Mouse (Mus musculus) 3134 (cell line): ENCODE results near the gene Rif1.

ENCODE experiments used
- DNase-seq: peaks from one replicate; pipeline ENCODE4 v3.0.0-alpha.2; 2011; ENCODE audit warnings: low spot score; ENCODE audit not compliant: insufficient read length; ENCODE audit errors: extremely low read depth

The Rif1 gene

GRCm38 (mm10) chr2:52072491-52073140, at the start of gene Rif1:
Gene Rif1, plus strand, starts transcription at chr2:52072832.
- peak; percentile 82 for DNase-seq

- no peak for DNase-seq
Measured at GRCm38 (mm10) chr2:52027061-52027460, 45.6 kb upstream of the Rif1 start.

GRCm38 (mm10) chr2:52029426-52029825, 43.2 kb upstream of the Rif1 start:
- no peak for DNase-seq

- DNase-seq, result peak; percentile 30
Measured at GRCm38 (mm10) chr2:52031491-52031890, 41.1 kb upstream of the Rif1 start.

GRCm38 (mm10) chr2:52034601-52035000, 38.0 kb upstream of the Rif1 start:
- no peak for DNase-seq

- DNase-seq, result no peak
Measured at GRCm38 (mm10) chr2:52035144-52035543, 37.5 kb upstream of the Rif1 start.

GRCm38 (mm10) chr2:52036929-52037595, 35.6 kb upstream of the Rif1 start:
- no peak for DNase-seq

GRCm38 (mm10) chr2:52037882-52038281, 34.8 kb upstream of the Rif1 start, which contains the start of gene Tnfaip6:
Gene Tnfaip6, plus strand, starts transcription at chr2:52038009.
- peak; percentile 52 for DNase-seq

- no peak for DNase-seq
Measured at GRCm38 (mm10) chr2:52038558-52038957, 34.1 kb upstream of the Rif1 start.

- DNase-seq, result no peak
Measured at GRCm38 (mm10) chr2:52039083-52039801, 33.4 kb upstream of the Rif1 start.

- no peak for DNase-seq
Measured at GRCm38 (mm10) chr2:52042132-52042531, 30.5 kb upstream of the Rif1 start.

GRCm38 (mm10) chr2:52042714-52043113, 29.9 kb upstream of the Rif1 start:
- DNase-seq, result no peak

- DNase-seq, result no peak
Measured at GRCm38 (mm10) chr2:52043485-52043884, 29.1 kb upstream of the Rif1 start.

GRCm38 (mm10) chr2:52046032-52046431, 26.6 kb upstream of the Rif1 start:
- DNase-seq, result no peak

- no peak for DNase-seq
Measured at GRCm38 (mm10) chr2:52050823-52051222, 21.8 kb upstream of the Rif1 start.

- no peak for DNase-seq
Measured at GRCm38 (mm10) chr2:52052335-52052734, 20.3 kb upstream of the Rif1 start.

- no peak for DNase-seq
Measured at GRCm38 (mm10) chr2:52053502-52053901, 19.1 kb upstream of the Rif1 start.

GRCm38 (mm10) chr2:52055616-52056015, 17.0 kb upstream of the Rif1 start:
- no peak for DNase-seq

- no peak for DNase-seq
Measured at GRCm38 (mm10) chr2:52057099-52057498, 15.5 kb upstream of the Rif1 start.

GRCm38 (mm10) chr2:52057681-52058080, 15.0 kb upstream of the Rif1 start:
- no peak for DNase-seq

- no peak for DNase-seq
Measured at GRCm38 (mm10) chr2:52068641-52069040, 4.0 kb upstream of the Rif1 start.

GRCm38 (mm10) chr2:52070816-52071215, 1.8 kb upstream of the Rif1 start:
- no peak for DNase-seq
